Mouse (Mus musculus) retina, postnatal 7 days (tissue): ENCODE results near the gene Ppfibp1.

Experiments used
- DNase-seq: peaks from one replicate; pipeline ENCODE4 v3.0.0-alpha.2; 2012; ENCODE audit warnings: low read depth, low spot score

Gene Ppfibp1

DNA sequence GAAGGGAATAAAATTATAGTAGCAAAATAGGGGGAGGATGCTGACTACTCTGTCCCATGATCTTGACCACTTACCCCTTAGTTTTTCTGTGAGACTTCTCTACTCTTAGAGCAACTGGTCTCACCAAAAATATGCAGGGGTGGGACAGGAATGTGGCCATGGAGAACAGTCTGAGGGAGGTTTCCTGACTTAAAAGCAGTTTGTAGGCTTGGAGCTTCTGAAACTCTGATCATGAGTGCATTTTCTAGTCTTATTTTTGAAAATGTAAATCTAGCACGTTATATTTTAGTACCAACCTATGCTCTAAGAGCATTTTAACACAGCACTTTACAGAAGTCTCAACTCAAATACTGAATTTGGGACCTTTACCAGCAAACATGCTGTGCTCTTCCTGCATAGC is 70.4 kb downstream of the Ppfibp1 start:
- DNase-seq, result no peak

GRCm38 (mm10) chr6:146959908-146960680 is 71.8 kb downstream of the Ppfibp1 start:
- no peak for DNase-seq

- DNase-seq, result no peak
Observed at GRCm38 (mm10) chr6:146960956-146961355, 72.7 kb downstream of the Ppfibp1 start.

- DNase-seq, result no peak
Observed at GRCm38 (mm10) chr6:146961832-146962481, 73.7 kb downstream of the Ppfibp1 start.

GRCm38 (mm10) chr6:146963396-146964150 is 75.3 kb downstream of the Ppfibp1 start:
- no peak for DNase-seq

DNA sequence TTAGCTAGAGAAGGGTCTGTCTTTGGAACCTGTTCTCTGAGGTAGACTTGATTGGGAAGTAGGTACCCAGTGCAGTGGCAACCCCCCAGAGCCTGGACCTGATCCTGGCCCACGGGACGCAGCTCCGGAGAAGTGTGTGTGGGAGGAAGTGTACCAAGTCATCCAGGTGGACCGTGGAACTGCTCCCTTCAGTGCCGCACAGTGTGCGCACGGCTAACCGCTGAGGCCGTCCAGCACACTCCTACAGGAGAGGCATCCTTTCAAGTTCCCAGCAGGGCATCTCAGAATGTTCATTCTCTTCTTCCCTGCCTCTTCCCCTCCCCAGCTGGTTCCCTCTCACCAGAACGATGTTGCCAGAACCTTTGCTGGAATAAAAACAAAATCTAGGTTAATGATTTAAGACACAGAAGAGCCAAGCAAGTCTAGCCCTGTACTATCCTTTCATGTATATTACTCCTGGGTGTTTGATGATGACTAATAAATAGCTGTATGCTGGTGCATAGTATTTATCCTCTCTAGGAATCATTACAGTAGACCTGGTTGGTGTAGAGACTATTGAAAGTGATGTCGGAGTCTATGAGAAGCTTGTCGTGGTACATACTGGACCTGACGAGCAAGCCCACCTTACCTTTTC is 77.0 kb downstream of the Ppfibp1 start:
- DNase-seq, result no peak

DNA sequence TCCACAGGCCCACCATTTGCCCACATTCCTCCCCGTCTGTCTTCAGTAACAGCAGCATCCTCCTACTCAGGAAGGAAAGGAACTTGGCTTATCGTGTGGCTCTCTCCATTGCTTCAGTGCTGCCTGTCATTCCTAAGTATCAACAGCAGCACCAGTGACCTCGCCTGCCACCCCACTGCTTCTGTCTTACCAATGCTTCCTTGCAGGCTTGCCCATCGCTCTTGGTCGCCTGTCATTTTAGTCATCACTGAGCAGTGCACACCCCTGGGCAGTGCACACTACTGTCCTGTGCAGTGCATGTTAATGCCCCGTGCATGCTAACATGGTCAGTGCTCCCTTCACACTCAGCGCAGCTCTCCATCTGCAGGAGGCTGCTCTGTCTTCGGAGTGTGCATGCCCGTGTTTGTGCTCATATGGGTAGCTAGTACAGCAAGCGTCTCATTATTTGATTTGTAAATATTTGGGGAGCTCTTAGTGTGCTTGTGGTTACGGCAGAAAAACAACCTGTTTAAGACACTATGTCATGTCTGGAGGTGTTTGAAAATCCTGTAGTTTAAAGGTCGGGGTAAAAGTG is 78.2 kb downstream of the Ppfibp1 start:
- no peak for DNase-seq

DNA sequence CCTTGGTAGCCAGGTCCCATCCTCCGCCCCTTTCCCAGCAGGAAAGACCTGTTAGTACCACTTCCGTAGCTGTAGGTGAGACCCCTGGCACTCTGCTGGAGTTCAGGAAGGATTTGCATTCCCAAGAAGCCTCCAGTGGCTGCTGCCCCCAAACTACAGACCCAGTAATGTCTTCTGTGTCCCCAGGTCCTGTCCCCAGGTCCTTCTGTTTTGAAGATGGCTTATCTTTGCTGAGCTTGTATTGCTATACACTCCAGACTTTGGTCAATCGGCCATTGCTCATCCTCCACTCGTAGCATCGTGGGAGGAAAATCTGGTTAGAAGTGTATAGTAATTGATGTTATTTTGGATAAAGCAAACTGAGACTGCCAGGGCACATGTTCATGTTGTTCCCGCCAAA is 79.5 kb downstream of the Ppfibp1 start:
- DNase-seq, result no peak

- no peak for DNase-seq
Observed at GRCm38 (mm10) chr6:146970811-146971210, 82.5 kb downstream of the Ppfibp1 start.

GRCm38 (mm10) chr6:146971366-146971765 is 83.1 kb downstream of the Ppfibp1 start:
- no peak for DNase-seq

- DNase-seq, result no peak
Observed at GRCm38 (mm10) chr6:146972009-146972408, 83.7 kb downstream of the Ppfibp1 start.

DNA sequence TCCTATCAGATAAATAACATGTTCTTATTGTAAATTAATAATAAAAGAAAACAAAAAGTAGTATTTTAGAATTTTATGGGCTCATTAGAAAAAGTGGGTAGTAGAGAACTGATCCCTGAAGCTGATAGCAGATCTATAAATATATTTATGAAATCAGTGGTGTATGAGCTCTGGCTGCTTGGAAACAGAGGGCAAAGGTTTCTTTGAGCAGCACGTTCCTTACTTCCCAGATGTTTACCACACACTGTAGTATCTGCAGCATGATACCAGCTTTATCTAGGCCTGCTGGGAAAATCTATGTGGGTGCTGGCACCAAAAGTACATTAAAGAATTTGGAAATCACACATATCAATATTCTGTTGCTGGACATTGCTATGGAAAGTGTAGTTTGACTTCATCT is 84.5 kb downstream of the Ppfibp1 start:
- DNase-seq, result no peak

DNA sequence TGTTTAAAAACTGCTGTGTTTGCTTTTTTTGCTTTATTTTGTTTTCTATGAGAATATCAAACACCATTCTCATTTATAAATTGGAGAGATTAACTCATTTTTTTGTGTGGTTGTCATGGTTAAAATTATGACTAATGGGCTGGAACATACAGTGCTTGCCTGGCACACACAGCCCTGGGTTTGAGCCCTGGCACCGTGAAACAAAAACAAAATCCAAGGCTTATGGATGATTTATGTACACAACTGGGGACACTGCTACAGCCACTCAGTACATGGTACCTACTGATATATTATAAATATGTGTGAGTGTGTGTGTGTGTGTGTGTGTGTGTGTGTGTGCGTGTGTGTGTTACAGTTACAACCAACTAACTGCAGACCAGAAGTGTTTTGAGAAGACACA is 85.1 kb downstream of the Ppfibp1 start:
- DNase-seq, result no peak

GRCm38 (mm10) chr6:146973830-146974229 is 85.5 kb downstream of the Ppfibp1 start:
- DNase-seq, result no peak

- no peak for DNase-seq
Observed at GRCm38 (mm10) chr6:146976446-146976845, 88.2 kb downstream of the Ppfibp1 start.

- no peak for DNase-seq
Observed at GRCm38 (mm10) chr6:146978691-146979114, 90.4 kb downstream of the Ppfibp1 start.

- DNase-seq, result no peak
Observed at GRCm38 (mm10) chr6:146979115-146979744, 90.9 kb downstream of the Ppfibp1 start.

- DNase-seq, result no peak
Observed at GRCm38 (mm10) chr6:146979953-146980352, 91.7 kb downstream of the Ppfibp1 start.

DNA sequence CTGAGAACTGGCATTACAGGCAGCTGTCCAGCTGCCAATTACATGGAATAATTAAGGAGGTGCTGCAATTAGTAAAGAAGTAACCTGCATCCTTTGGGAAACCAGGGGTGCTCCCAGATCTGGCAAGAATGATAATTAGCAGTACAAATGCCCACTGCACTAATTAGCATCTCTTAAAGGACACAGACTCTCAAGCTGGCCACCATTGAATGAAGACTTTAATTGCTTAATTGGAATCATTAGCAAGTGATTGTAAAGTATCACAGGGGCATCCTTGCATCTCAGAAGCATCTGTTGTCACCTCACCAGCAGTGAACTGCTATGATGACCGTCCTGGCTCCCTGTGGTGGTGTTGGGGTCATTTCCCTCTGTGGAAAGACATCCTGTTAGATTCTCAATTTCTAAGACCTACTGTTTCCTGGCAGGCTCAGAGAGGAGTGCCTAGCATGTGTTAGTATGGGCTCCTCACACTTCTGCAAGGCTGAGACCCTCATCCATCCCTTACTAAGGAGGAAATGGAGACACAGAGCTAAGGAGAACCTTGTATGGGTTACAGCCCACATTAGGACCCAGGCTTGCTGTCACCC is 93.1 kb downstream of the Ppfibp1 start:
- no peak for DNase-seq

- DNase-seq, result no peak
Observed at GRCm38 (mm10) chr6:146984569-146984968, 96.3 kb downstream of the Ppfibp1 start.

DNA sequence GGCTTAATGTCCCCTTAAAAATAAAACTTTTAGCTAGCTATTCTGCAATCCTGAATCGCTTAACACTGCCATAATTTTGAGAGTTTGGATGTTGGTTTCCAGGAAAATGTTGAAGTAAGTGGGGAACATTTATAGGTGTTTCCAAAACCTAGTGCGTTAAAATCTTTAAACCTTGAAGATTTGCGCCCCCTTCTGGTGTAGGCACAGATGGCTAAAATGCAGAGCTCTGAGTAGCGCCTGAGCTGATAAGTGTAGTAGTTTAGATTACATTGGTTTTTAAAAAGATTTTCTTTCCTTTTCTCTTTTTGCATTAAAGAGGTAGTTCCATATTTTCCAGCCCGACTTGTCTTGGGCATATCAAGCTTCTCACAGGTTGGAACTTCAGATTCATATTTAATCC is 105.9 kb downstream of the Ppfibp1 start:
- DNase-seq, result peak; percentile 19
